Mouse (Mus musculus) neural tube, postnatal 0 days (tissue): ENCODE results near the gene Amacr. TPM values are rescaled to one million over a fixed set of nuclear protein-coding genes. Genes with fewer than 3 reads are reported as not detected.

Experiments
- polyA plus RNA-seq: library from polyadenylated mRNA; unstranded; fragments of >200 nt; fragmentation: Nextera tagmentation; extraction: Ambion mirVana; gene quantifications from 2 replicates; pipeline ENCODE4 v1.2.1, GENCODE M21; 2015

The Amacr gene
- 14.8 and 15.3 TPM in 2 replicates for polyA plus RNA-seq

GRCm38 (mm10) chr15:10981377-10982063 lies at the start of gene Amacr:
Gene Amacr, plus strand, starts transcription at chr15:10981756.

GRCm38 (mm10) chr15:10951951-10952759 lies 29.4 kb upstream of the Amacr start, which contains the start of gene C1qtnf3:
Gene C1qtnf3, plus strand, starts transcription at chr15:10952332.

GRCm38 (mm10) chr15:11000421-11000820 lies 18.9 kb downstream of the Amacr start, which contains the start of gene Slc45a2:
Gene Slc45a2, plus strand, starts transcription at chr15:11000721.

DNA sequence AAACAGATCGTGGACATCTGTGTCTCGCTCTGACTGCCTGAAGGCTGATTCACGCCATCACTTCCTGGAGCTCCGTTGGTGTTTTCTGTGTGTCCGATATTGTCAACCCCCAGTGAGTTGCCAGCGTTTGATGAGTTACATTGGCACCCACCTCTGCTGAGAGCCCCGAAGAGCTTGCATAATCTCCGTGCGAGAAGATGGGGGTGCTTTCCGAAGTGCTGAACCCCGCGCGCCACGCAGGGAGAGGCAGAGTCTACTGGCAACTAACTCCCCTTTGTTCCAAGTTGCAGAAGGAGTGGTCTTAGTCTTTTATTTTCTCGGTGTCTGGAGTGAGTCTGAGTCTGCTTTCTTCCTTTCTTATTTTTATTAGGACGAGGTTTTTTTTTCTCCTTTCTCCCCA lies 56.2 kb downstream of the Amacr start, which contains the start of gene Rxfp3:
Gene Rxfp3 (minus strand): TSS at position 281 of the 400 bp plus-strand sequence.

Other genes with a start within 250 kb of the Amacr start
- gene C1qtnf3, start 29.4 kb upstream of the Amacr start, polyA plus RNA-seq, result 8.8 and 9.2 TPM in 2 replicates
- not detected in 2 replicates for gene Slc45a2, start 19.0 kb downstream of the Amacr start, polyA plus RNA-seq
- gene Rxfp3, start 56.2 kb downstream of the Amacr start, polyA plus RNA-seq, result 2.5 and 3.2 TPM in 2 replicates
- gene Adamts12, start 83.0 kb downstream of the Amacr start, polyA plus RNA-seq, result 1.5 TPM in 2 replicates